Mouse (Mus musculus) urinary bladder, postnatal 4 days (tissue): ENCODE results near the gene Nrxn1.

Experiments used
- DNase-seq, 2 experiments: peaks; one replicate each; pipeline ENCODE4 v3.0.0; 2021 to 2022; ENCODE audit warnings: low spot score in 2 of 2

The Nrxn1 gene

GRCm38 (mm10) chr17:91093042-91093080 is at the start of gene Nrxn1:
Nrxn1 (minus strand) TSS chr17:91093071.
- no peak for DNase-seq

DNA sequence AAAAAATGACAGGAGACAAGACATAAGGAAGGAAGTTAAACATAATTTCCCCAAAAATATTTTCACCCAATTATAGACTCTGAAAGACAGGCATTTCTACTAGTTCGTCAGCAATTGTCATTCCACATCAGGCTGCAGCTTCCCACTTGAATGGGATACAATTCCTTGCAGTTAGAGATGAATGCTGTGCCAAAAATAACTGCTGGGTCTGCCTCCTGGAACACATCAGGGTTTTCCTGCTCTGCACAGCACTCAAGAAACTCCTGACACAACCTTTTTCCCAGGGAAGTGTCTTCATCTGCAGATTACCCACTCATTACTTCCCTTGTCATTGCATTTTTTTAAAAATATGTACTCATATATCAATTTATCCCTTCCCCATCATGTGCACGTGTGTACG is 44.0 kb upstream of the Nrxn1 start:
- no peak for DNase-seq

GRCm38 (mm10) chr17:91112880-91113628 is 20.2 kb upstream of the Nrxn1 start:
- DNase-seq = no peak

- DNase-seq = no peak
These were observed 19.2 kb upstream of the Nrxn1 start for GRCm38 (mm10) chr17:91112085-91112484.

DNA sequence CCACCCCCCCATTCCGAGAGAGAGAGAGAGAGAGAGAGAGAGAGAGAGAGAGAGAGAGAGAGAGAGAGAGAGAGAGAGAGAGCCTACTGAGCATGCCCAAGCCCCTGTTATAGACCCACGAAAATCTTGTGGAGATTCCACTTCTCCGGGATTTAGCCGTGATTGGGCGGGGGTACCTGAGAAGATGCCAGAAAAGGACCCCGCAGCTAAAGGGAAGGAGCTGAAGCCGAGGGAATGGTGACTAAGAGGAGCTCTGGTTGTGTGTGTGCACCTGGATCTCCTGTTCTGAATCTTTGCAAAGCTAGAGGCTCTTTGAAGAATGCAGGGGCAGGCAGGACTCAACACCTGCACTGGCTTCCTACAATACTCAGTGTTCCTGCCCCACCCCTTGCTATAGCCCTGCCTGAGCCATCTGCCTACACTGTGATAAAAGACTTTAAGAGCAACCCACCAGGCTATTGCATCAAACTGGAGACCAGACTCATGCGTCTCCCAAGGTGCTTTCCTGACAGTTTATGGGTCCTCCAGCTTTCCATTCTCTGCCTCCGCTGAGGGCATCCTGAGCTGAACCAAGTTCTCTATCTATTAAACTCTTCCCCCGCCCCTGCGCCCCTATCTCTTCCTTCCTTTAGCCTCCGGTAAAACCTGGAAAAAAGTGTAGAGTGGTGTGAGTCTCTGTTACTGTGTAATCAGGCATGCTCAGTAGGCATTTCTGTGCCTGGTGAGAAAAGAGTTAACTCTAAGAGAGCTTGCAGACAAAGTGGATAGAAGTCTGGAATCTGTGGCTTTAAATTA is 407 bp upstream of the Nrxn1 start:
- no peak for DNase-seq

GRCm38 (mm10) chr17:91092421-91093041 is 340 bp downstream of the Nrxn1 start:
- peak; percentile 41 to 67 for DNase-seq

GRCm38 (mm10) chr17:91090631-91091030 is 2.2 kb downstream of the Nrxn1 start:
- no peak for DNase-seq

GRCm38 (mm10) chr17:91088991-91089390 is 3.9 kb downstream of the Nrxn1 start:
- DNase-seq = no peak

DNA sequence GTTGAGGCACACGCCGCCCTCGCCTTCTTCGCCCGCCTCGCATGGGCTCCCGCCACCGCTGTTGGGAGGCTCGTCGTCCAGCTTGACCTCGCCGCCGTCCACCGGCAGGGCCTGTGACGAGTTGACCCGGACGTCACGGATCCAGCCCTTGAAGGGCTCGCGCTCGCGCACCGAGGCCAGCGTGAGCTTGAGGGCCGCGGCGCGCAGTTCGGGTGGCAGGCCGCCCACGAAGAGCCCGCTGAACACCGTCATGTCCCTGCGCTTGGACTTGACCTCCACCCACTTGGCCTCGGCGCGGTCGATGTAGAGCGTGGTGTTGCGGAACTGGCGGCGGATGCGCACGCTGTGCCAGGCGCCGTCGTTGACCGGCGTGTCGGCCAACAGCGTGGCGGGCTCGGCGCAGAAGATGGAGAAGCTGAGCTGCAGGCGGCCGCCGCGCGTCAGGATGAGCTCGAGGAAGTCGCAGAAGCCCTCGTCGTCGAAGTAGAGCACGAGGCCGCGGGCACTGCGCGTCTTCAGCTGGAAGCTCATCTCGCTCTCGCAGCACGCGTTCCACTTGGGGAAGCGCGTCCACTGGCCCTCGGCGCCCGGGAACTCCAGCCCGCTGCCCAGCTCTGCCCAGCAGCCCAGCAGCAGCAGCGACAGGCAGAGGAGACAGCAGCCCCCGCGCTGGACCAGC is 4.7 kb downstream of the Nrxn1 start:
- DNase-seq = peak in 1 of 2 experiments; percentile 59

DNA sequence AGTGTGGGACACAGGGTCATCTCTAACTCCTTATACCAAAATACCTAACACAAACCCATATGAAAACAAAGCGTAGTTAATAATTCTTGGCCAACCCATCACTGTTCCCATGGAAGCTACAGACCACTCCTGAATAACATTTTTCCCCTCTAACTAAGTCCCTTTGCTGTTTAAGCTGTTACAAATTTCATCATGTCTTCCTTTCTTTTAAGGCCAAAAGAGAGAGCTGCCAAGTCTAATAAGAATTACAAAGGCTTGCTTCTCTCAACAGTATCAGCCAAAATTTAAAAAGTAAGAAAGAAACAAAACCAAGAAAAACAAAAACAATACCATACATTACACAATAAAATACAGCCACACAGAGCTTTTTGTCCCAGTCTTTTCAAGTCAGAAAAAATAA is 6.5 kb downstream of the Nrxn1 start:
- DNase-seq = no peak

- DNase-seq = no peak
These were observed 7.5 kb downstream of the Nrxn1 start for GRCm38 (mm10) chr17:91085416-91085815.

GRCm38 (mm10) chr17:91079096-91079495 is 13.8 kb downstream of the Nrxn1 start:
- DNase-seq = no peak

GRCm38 (mm10) chr17:91074780-91075179 is 18.1 kb downstream of the Nrxn1 start:
- no peak for DNase-seq

GRCm38 (mm10) chr17:91033466-91033865 is 59.4 kb downstream of the Nrxn1 start:
- DNase-seq = no peak

DNA sequence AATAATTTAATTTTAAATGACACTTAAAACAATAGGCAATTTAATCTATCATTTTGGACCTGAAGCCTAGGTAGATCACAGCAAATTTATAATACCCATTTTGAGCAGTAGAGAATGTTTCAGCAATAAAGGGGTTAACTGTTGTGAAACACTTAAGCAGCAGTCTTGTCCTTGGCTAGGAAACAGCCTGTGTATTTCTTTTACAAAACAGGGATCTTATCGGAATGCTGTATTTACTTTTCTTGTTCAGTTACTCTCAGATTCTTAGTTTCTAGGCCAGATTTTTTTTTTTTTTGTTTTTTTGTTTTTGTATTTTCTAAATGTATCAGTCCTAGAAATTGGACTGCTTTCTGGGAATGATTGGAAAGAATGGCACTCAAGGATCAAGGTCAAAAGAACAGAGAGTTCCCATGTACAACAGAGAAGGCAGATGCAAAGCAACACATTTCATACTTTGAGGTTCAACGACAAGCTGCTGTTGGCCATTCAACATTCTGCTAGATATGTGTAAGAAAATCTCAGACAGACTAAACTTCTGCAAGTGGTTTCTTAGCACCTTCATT is 67.7 kb downstream of the Nrxn1 start:
- no peak for DNase-seq

DNA sequence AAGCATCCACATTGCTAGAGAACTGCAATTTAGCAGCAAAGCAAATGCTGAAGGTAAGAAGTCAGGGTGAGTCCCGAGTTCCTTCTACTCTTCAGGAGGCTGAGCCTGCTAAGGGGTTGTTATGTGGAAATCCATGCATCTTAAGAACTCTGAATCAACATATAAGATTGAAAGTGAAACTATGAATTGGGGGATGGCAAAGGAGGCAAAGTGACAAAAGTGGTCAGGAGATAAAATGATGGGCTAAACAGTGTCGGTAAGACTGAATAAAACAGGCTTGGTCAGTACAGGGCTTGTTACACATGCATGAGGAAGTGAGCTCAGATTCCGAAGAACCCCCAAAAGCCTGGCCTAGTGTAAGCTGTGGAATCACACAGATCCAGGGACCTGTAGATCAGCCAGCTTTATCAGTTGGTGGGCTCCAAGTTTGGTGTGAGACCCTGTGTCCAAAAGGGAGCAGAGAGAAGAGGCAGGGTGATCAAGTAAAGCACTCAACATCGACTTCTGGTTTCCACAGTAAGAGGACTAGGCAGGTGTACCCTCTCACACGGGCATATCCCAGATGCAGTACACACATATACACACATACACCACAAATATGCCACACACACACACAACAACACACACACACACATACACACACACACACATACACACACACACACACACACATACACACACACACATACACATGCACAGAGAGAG is 85.3 kb downstream of the Nrxn1 start:
- DNase-seq = no peak

- no peak for DNase-seq
These were observed 92.5 kb downstream of the Nrxn1 start for GRCm38 (mm10) chr17:91000389-91000788.

DNA sequence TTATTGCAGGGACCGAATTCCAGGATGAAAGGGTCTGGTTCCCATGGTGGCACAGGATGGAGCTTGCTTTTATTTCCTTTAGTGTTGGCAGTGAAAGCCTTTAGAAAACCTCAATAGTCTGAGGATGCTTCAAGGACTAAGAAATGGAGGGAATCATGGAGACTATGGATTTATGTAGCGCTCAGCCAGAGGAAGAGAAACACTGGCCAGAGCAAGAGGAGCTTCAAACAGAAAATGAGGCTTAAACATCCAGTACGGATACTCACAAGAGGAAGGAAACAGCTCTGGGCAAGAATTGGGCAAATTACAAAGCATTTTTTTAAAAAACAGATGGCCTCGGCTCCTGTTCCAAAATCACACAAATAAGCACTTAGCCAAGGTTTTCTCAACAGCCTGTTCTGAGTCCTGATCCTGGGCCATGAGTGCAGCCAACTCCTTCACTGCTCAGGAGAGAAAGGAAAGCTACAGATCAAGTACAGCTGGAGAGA is 93.2 kb downstream of the Nrxn1 start:
- no peak for DNase-seq

DNA sequence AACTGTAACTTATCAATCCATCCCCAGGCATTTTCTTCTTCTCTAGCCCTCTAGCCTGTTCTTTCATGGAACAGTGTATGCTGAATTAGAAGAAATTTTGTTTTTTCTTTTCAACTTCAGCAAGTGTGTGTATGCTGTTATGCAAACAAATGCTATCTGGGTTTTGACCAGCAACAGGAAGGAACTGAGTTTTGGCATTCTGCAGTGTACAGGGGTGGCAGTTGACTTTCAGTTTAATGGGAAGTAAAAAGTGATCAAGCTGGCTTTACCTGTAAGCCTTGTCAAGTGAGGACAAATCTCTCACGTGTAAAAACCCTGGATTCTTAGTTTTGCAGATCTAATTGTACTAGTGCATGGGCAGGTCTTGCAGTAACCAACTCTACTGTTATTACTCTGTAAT is 95.2 kb downstream of the Nrxn1 start:
- DNase-seq = no peak

DNA sequence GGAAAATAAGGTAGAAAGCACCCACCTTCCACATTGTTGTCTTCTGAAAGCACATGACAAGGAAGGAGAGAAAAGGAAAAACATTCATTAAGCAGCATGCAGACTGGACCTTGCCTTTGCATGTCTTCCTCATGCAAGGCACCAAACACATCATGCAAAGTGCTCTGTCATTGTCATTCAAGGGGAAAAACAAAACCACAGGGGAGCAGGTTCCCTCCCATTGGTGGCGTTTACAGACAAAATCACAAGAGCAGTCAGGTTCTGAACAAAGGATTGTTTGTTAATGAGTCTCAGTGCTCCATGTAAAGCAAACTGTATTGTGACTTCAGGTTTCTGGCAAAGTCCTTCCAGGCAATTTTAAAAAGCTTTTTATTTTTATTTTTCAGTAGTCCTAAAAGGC is 97.4 kb downstream of the Nrxn1 start:
- DNase-seq = no peak

DNA sequence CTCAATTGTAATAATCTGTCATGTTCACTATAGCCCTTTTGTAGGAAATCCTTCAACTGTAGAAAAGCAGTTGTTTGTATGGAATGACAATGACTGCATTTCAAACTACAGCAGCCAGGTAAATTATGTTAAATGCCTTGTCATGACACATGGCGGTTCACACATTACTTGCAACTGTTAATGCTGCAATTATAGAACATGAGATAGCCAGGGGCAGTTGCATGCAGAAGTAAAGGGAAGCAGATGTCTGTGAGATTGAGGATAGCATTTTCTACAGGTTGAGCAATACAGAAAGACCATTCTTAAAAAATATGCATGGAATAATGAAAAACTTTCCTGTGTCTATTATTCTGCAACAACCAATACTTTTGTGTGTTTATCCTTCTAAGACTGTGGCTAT is 98.6 kb downstream of the Nrxn1 start:
- DNase-seq = no peak

GRCm38 (mm10) chr17:90990747-90991146 is 102.1 kb downstream of the Nrxn1 start:
- no peak for DNase-seq
